Mouse (Mus musculus) urinary bladder, postnatal 0 days (tissue): ENCODE measurements around the gene Prrc2b. TPM values are rescaled to one million over a fixed set of nuclear protein-coding genes. Genes with fewer than 3 reads are reported as not detected.

Experiments
- microRNA-seq: library from miRNA; unstranded; fragments of <30 nt; microRNA quantifications from one replicate; pipeline ENCODE4, GENCODE M21; 2016
- polyA plus RNA-seq: library from polyadenylated mRNA; unstranded; fragments of >200 nt; fragmentation: Nextera tagmentation; extraction: Ambion mirVana; gene quantifications from 2 replicates; pipeline ENCODE4 v1.2.1, GENCODE M21; 2015

Gene Prrc2b
- 20.9 and 22.2 TPM in 2 replicates for polyA plus RNA-seq

GRCm38 (mm10) chr2:32150924-32151659, at the start of gene Prrc2b:
Gene Prrc2b (plus strand): TSS chr2:32151082.

GRCm38 (mm10) chr2:32235886-32236759, 85.2 kb downstream of the Prrc2b start, which contains the start of gene Pomt1:
Gene Pomt1 (plus strand): TSS chr2:32236590.

GRCm38 (mm10) chr2:32259657-32260417, 109.0 kb downstream of the Prrc2b start, which contains the start of gene Uck1:
Gene Uck1 (minus strand): TSS chr2:32260159.

Small RNA genes lying within 50 kb of the gene (microRNA-seq; reads per million reads assigned to microRNA genes)
- gene Gm27805 = not detected

Other genes starting within 250 kb of the Prrc2b start
- 8.9 and 13.1 TPM in 2 replicates for gene Aif1l, start 200.9 kb upstream of the Prrc2b start, polyA plus RNA-seq
- gene Nup214, start 176.6 kb upstream of the Prrc2b start, polyA plus RNA-seq = 38.2 and 38.8 TPM in 2 replicates
- gene Fam78a, start 66.2 kb upstream of the Prrc2b start, polyA plus RNA-seq = 0.37 and 0.65 TPM in 2 replicates
- gene Plpp7, start 55.6 kb upstream of the Prrc2b start, polyA plus RNA-seq = 2.6 and 3.2 TPM in 2 replicates
- 9.2 and 9.6 TPM in 2 replicates for gene Pomt1, start 85.5 kb downstream of the Prrc2b start, polyA plus RNA-seq
- 41.4 and 44.3 TPM in 2 replicates for gene Uck1, start 109.1 kb downstream of the Prrc2b start, polyA plus RNA-seq
- 21.3 and 21.6 TPM in 2 replicates for gene Golga2, start 136.3 kb downstream of the Prrc2b start, polyA plus RNA-seq
- gene Swi5, start 137.0 kb downstream of the Prrc2b start, polyA plus RNA-seq = 334 and 344 TPM in 2 replicates
- gene Ciz1, start 201.2 kb downstream of the Prrc2b start, polyA plus RNA-seq = 21.8 and 23.1 TPM in 2 replicates
- gene Dnm1, start 202.3 kb downstream of the Prrc2b start, polyA plus RNA-seq = 10.8 and 12.5 TPM in 2 replicates
- gene 1110008P14Rik, start 230.9 kb downstream of the Prrc2b start, polyA plus RNA-seq = 58.3 and 58.6 TPM in 2 replicates
- 2.1 and 9.2 TPM in 2 replicates for gene Lcn2, start 237.2 kb downstream of the Prrc2b start, polyA plus RNA-seq
- gene Ptges2, start 244.8 kb downstream of the Prrc2b start, polyA plus RNA-seq = 19.9 and 20.9 TPM in 2 replicates